Mouse (Mus musculus) testis, adult 2 months (tissue): Measurements from ENCODE around the gene 5830411N06Rik.

Experiments used
- CTCF ChIP-seq: fragments of 200-500 bp; IDR thresholded peaks from 2 replicates; pipeline ENCODE4 v1.5.1; 2012; ENCODE audit warnings: low read depth, mild to moderate bottlenecking, inconsistent platforms, low read length, moderate library complexity; ENCODE audit not compliant: control insufficient read depth, insufficient read depth, insufficient replicate concordance
- POLR2A ChIP-seq: fragments of 200-500 bp; IDR thresholded peaks from 2 replicates; pipeline ENCODE4 v1.6.1; 2012; ENCODE audit warnings: low read depth, mild to moderate bottlenecking, inconsistent platforms, low read length, moderate library complexity; ENCODE audit not compliant: control insufficient read depth

DNA sequence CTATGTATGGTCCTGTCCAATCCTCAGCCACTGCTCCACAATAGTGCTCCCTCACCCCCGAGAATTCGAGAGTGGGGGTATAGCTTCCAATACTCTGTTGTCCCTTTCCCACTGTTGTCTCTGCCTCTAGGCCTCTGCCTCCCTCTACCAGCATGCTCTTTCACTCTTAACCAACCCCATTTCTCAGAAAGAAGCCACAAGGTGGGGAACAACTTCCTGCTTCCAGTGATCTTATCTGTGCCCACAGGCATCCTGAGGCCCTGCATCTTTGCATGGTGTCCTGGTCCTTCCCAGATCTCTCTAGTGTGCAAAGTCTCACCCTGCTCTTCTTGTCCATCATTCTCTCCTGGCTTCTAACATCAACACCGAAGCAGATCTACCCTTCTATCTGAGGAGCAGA lies 40.2 kb upstream of the 5830411N06Rik start:
- TF ChIP-seq CTCF (no peak), POLR2A (no peak)
